Mouse (Mus musculus) ES-E14 (cell line): ENCODE results near the gene Tmem140.

Experiments
- CHD2 ChIP-seq: IDR thresholded peaks from 2 replicates; pipeline ENCODE4 v1.6.1; 2014; ENCODE audit warnings: mild to moderate bottlenecking, low read depth, low read length, inconsistent platforms
- MAFK ChIP-seq: IDR thresholded peaks from 2 replicates; pipeline ENCODE4 v1.6.1; 2014; ENCODE audit warnings: mild to moderate bottlenecking, low read depth, low read length, inconsistent platforms; ENCODE audit not compliant: insufficient read depth
- ZC3H11A ChIP-seq: IDR thresholded peaks from 2 replicates; pipeline ENCODE4 v1.6.1; 2012; ENCODE audit warnings: low read depth, mild to moderate bottlenecking, inconsistent platforms, low read length, borderline replicate concordance
- ZNF384 ChIP-seq: IDR thresholded peaks from 2 replicates; pipeline ENCODE4 v1.6.1; 2012; ENCODE audit warnings: low read depth, low read length, inconsistent platforms

DNA sequence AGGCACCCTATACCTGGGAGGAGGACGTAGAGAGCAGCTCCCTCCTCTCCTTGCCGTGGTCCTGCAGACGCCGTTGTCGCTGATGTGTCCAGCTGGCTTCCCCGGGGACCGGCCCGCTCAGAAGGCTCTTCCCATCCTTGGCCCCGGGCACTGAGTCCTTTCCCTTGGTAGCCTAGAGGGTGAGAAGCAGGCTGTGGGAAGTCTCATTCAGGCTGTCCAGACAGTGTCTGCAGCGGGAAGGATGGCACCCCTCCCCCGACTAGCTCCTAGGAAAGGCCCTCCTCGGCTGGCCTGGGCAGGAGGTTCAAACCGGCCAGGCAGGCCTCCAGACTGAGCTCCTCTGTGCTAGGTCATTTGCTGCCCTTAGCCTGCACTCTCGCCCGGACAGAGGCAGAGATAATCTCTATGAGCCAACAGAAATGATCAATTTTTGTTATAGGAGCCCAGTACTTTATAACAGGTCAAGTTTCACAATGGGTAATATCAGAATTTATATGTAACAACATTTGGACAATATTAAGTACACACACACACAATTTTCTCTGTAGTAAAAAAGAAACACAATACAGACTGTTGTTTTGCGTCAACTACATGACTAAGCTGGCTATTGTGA is 33.3 kb downstream of the Tmem140 start:
- no peak for TF ChIP-seq ZNF384
- no peak for TF ChIP-seq ZC3H11A
- TF ChIP-seq CHD2 = no peak
- no peak for TF ChIP-seq MAFK
